Mouse (Mus musculus): ENCODE data around the gene Magea2.
"Not testable (repeated sequence)": the region's sequence is repeated elsewhere in the genome, so short reads cannot be mapped to it uniquely, and the experiment has no call there.

The Magea2 gene

GRCm38 (mm10) chrX:155093566-155093965 is at the start of gene Magea2:
TSS of gene Magea2 (minus strand) at chrX:155093666.
- DNase-seq, result not testable (repeated sequence)

GRCm38 (mm10) chrX:155128312-155128711 is 34.8 kb upstream of the Magea2 start, which contains the start of gene Cldn34b2:
TSS of gene Cldn34b2 (minus strand) at chrX:155128412.
- not testable (repeated sequence) for DNase-seq

GRCm38 (mm10) chrX:155098024-155098423 is 4.6 kb upstream of the Magea2 start:
- no peak for DNase-seq

- DNase-seq, result not testable (repeated sequence)
Observed at GRCm38 (mm10) chrX:155089693-155090092, 3.8 kb downstream of the Magea2 start, which contains the start of gene Magea1. TSS of gene Magea1 (minus strand) at chrX:155089793.

- DNase-seq, result not testable (repeated sequence)
Observed at GRCm38 (mm10) chrX:155063045-155063444, 30.4 kb downstream of the Magea2 start, which contains the start of gene Magea5. TSS of gene Magea5 (minus strand) at chrX:155063145.

GRCm38 (mm10) chrX:154995750-154996149 is 97.7 kb downstream of the Magea2 start, which contains the start of gene Magea8:
TSS of gene Magea8 (minus strand) at chrX:154995850.
- DNase-seq, result not testable (repeated sequence)
